Mouse (Mus musculus) intestine, embryonic 14.5 days (tissue): ENCODE results near the gene Cercam. TPM values are rescaled to one million over a fixed set of nuclear protein-coding genes. Genes with fewer than 3 reads are reported as not detected.
"Not testable (repeated sequence)": the region's sequence is repeated elsewhere in the genome, so short reads cannot be mapped to it uniquely, and the experiment has no call there.

Source experiments
- ATAC-seq: fragments of 200-750 bp; cut with Nextera tagmentation; replicated peaks from 2 replicates; pipeline ENCODE4 v1.8.0; 2017; ENCODE audit warnings: low read depth, moderate number of reproducible peaks, moderate TSS enrichment, moderate library complexity; ENCODE audit not compliant: low FRiP score, low TSS enrichment
- DNase-seq: peaks from one replicate; pipeline ENCODE4 v3.0.0-alpha.2; 2018; ENCODE audit warnings: low spot score
- H3K27ac ChIP-seq: fragments of 300-500 bp; sonication (generic); 2 replicates; pipeline ENCODE4 v1.5.1; 2014; ENCODE audit warnings: low read depth, mild to moderate bottlenecking, control low read depth
- H3K27me3 ChIP-seq: fragments of 300-500 bp; sonication (generic); replicated peaks from 2 replicates; pipeline ENCODE4 v1.6.1; 2014; ENCODE audit warnings: low read length, control low read depth; ENCODE audit not compliant: control insufficient read depth, insufficient read depth
- H3K36me3 ChIP-seq: fragments of 300-500 bp; sonication (generic); 2 replicates; pipeline ENCODE4 v1.6.1; 2014; ENCODE audit warnings: low read length, control low read depth; ENCODE audit not compliant: control insufficient read depth, insufficient read depth
- H3K4me1 ChIP-seq: fragments of 300-500 bp; sonication (generic); replicated peaks from 2 replicates; pipeline ENCODE4 v1.6.1; 2014; ENCODE audit warnings: low read length, control low read depth, mixed read lengths; ENCODE audit not compliant: control insufficient read depth, insufficient read depth
- H3K4me2 ChIP-seq: fragments of 300-500 bp; sonication (generic); 2 replicates; pipeline ENCODE4 v1.6.1; 2014; ENCODE audit warnings: low read length
- H3K4me3 ChIP-seq: fragments of 300-500 bp; sonication (generic); 2 replicates; pipeline ENCODE4 v1.5.1; 2014; ENCODE audit warnings: low read depth, low read length, control low read depth, mixed read lengths
- H3K9ac ChIP-seq: fragments of 300-500 bp; sonication (generic); 2 replicates; pipeline ENCODE4 v1.6.1; 2014; ENCODE audit warnings: mild to moderate bottlenecking, low read length
- H3K9me3 ChIP-seq: fragments of 300-500 bp; sonication (generic); 2 replicates; pipeline ENCODE4 v1.6.1; 2016; ENCODE audit warnings: low read length, control low read depth; ENCODE audit not compliant: control insufficient read depth
- WGBS: fragments of 180-500 bp; shearing (Covaris S2); extraction: QIAGEN DNeasy Blood & Tissue Kit; methylation state at CpG from one replicate; pipeline ENCODE4 v1.1.7; 2014; 5-methylcytosine and 5-hydroxymethylcytosine counted together
- polyA plus RNA-seq: library from polyadenylated mRNA; unstranded; fragments of >200 nt; fragmentation: Nextera tagmentation; extraction: Ambion mirVana; gene quantifications from 2 replicates; pipeline ENCODE4 v1.2.1, GENCODE M21; 2014

Gene Cercam
- polyA plus RNA-seq, 1 experiment from 2014 or later: 20.2 TPM

GRCm38 (mm10) chr2:29898081-29898480, 29.1 kb downstream of the Cercam start:
- H3K27me3 ChIP-seq: no peaks in the 10 kb centered on the region
- H3K4me1 ChIP-seq: no peaks in the 10 kb centered on the region
- 93% methylated on average over 1 of the region's 1 CpGs for WGBS
- H3K4me3 ChIP-seq: no peak overlapping the region
- no peak overlapping the region for H3K9ac ChIP-seq
- ATAC-seq: no peak
- H3K4me2 ChIP-seq: no peak overlapping the region
- DNase-seq: no peak
- H3K9me3 ChIP-seq: no peaks in the 10 kb centered on the region
- H3K27ac ChIP-seq: no peak overlapping the region
- peaks cover 100% of the 10 kb centered on the region for H3K36me3 ChIP-seq

GRCm38 (mm10) chr2:29902194-29902593, 33.2 kb downstream of the Cercam start:
- Histone ChIP-seq H3K27me3 (no peaks in the 10 kb centered on the region), H3K9me3 (no peaks in the 10 kb centered on the region), H3K36me3 (peaks cover 99% of the 10 kb centered on the region), H3K27ac (no peak overlapping the region), H3K4me2 (no peak overlapping the region), H3K9ac (no peak overlapping the region), H3K4me1 (no peaks in the 10 kb centered on the region), H3K4me3 (no peak overlapping the region)
- ATAC-seq (no peak), DNase-seq (no peak)
- WGBS: 90% methylated on average over 10 of the region's 10 CpGs

GRCm38 (mm10) chr2:29908171-29908570, 39.2 kb downstream of the Cercam start:
- not testable (repeated sequence) for DNase-seq, H3K27me3 ChIP-seq, H3K9ac ChIP-seq, H3K9me3 ChIP-seq, H3K27ac ChIP-seq, H3K4me1 ChIP-seq, H3K4me2 ChIP-seq, H3K4me3 ChIP-seq, ATAC-seq
- 84% methylated on average over 2 of the region's 2 CpGs for WGBS
- H3K36me3 ChIP-seq: peaks cover 91% of the 10 kb centered on the region

GRCm38 (mm10) chr2:29910042-29910441, 41.1 kb downstream of the Cercam start:
- no peak overlapping the region for H3K4me2 ChIP-seq
- 89% methylated on average over 2 of the region's 2 CpGs for whole genome bisulfite sequencing
- no peaks in the 10 kb centered on the region for H3K27me3 ChIP-seq
- DNase-seq (no peak), ATAC-seq (no peak)
- no peaks in the 10 kb centered on the region for H3K4me1 ChIP-seq
- H3K4me3 ChIP-seq: no peak overlapping the region
- no peak overlapping the region for H3K9ac ChIP-seq
- peaks cover 92% of the 10 kb centered on the region for H3K36me3 ChIP-seq
- no peak overlapping the region for H3K27ac ChIP-seq
- no peaks in the 10 kb centered on the region for H3K9me3 ChIP-seq

GRCm38 (mm10) chr2:29917621-29918020, 48.7 kb downstream of the Cercam start:
- no peaks in the 10 kb centered on the region for H3K9me3 ChIP-seq
- H3K27me3 ChIP-seq: no peaks in the 10 kb centered on the region
- no peak for DNase-seq
- no peak overlapping the region for H3K9ac ChIP-seq
- H3K36me3 ChIP-seq: peaks cover 91% of the 10 kb centered on the region
- no peak overlapping the region for H3K4me3 ChIP-seq
- H3K27ac ChIP-seq: no peak overlapping the region
- no peak for ATAC-seq
- 90% methylated on average over 11 of the region's 11 CpGs for WGBS
- 0 out of 2 replicates have a peak, but pooled peaks cover 5% of the 10 kb centered on the region for H3K4me1 ChIP-seq
- no peak overlapping the region for H3K4me2 ChIP-seq

- Histone ChIP-seq H3K9ac (no peak overlapping the region), H3K27me3 (no peaks in the 10 kb centered on the region), H3K9me3 (no peaks in the 10 kb centered on the region), H3K27ac (no peak overlapping the region), H3K4me2 (no peak overlapping the region), H3K4me1 (0 out of 2 replicates have a peak, but pooled peaks cover 5% of the 10 kb centered on the region), H3K36me3 (peaks cover 91% of the 10 kb centered on the region), H3K4me3 (no peak overlapping the region)
- WGBS: 49% methylated on average over 11 of the region's 11 CpGs
- DNase-seq (peak; percentile 69), ATAC-seq (0 out of 2 replicates have a peak, but pooled peaks have one; percentile 47)
Observed at GRCm38 (mm10) chr2:29922011-29922410, 53.0 kb downstream of the Cercam start.

- H3K9me3 ChIP-seq: no peaks in the 10 kb centered on the region
- H3K4me3 ChIP-seq: no peak overlapping the region
- H3K9ac ChIP-seq: no peak overlapping the region
- no peak overlapping the region for H3K4me2 ChIP-seq
- peaks cover 95% of the 10 kb centered on the region for H3K36me3 ChIP-seq
- H3K27ac ChIP-seq: no peak overlapping the region
- 90% methylated on average over 5 of the region's 5 CpGs for WGBS
- H3K27me3 ChIP-seq: no peaks in the 10 kb centered on the region
- DNase-seq (no peak), ATAC-seq (no peak)
- H3K4me1 ChIP-seq: 0 out of 2 replicates have a peak, but pooled peaks cover 5% of the 10 kb centered on the region
Observed at GRCm38 (mm10) chr2:29926542-29926941, 57.6 kb downstream of the Cercam start.

- H3K4me1 ChIP-seq: no peaks in the 10 kb centered on the region
- H3K4me2 ChIP-seq: no peak overlapping the region
- H3K27me3 ChIP-seq: no peaks in the 10 kb centered on the region
- ATAC-seq (no peak), DNase-seq (no peak)
- H3K4me3 ChIP-seq: no peak overlapping the region
- H3K36me3 ChIP-seq: peaks cover 55% of the 10 kb centered on the region
- no peak overlapping the region for H3K9ac ChIP-seq
- H3K27ac ChIP-seq: no peak overlapping the region
- no peaks in the 10 kb centered on the region for H3K9me3 ChIP-seq
- 90% methylated on average over 10 of the region's 10 CpGs for WGBS
Observed at GRCm38 (mm10) chr2:29930506-29930905, 61.5 kb downstream of the Cercam start.

GRCm38 (mm10) chr2:29931194-29931593, 62.2 kb downstream of the Cercam start:
- Histone ChIP-seq H3K9me3 (no peaks in the 10 kb centered on the region), H3K36me3 (peaks cover 49% of the 10 kb centered on the region), H3K4me1 (peaks cover 5% of the 10 kb centered on the region), H3K27ac (no peak overlapping the region), H3K4me2 (no peak overlapping the region), H3K4me3 (no peak overlapping the region), H3K9ac (no peak overlapping the region), H3K27me3 (no peaks in the 10 kb centered on the region)
- DNase-seq: no peak
- ATAC-seq: no peak
- 87% methylated on average over 6 of the region's 6 CpGs for WGBS
